Mouse (Mus musculus) spleen, adult 2 months (tissue): Measurements from ENCODE around the gene Lgi4. TPM values are rescaled to one million over a fixed set of nuclear protein-coding genes. Genes with fewer than 3 reads are reported as not detected.
A peak's percentile ranks its signal among the peaks of the same experiment; 100 is the strongest.

Experiments used
- DNase-seq, 2 experiments: peaks; one replicate each; pipeline versions ENCODE4 v3.0.0 to v3.0.0-alpha.2; 2012 to 2021; ENCODE audit warnings: low spot score in 2 of 2, low read depth in 1 of 2
- H3K27ac ChIP-seq: fragments of 200-500 bp; 2 replicates; pipeline ENCODE4 v1.5.1; 2012; ENCODE audit warnings: low read length, inconsistent platforms; ENCODE audit not compliant: insufficient read depth
- H3K27me3 ChIP-seq: fragments of 200-500 bp; 2 replicates; pipeline ENCODE4 v1.6.1; 2012; ENCODE audit warnings: mild to moderate bottlenecking, moderate library complexity, low read length, inconsistent platforms; ENCODE audit not compliant: control insufficient read depth, insufficient read depth
- H3K36me3 ChIP-seq: fragments of 200-500 bp; 2 replicates; pipeline ENCODE4 v1.6.1; 2012; ENCODE audit warnings: mild to moderate bottlenecking, low read length, inconsistent platforms; ENCODE audit not compliant: control insufficient read depth, insufficient read depth
- H3K4me1 ChIP-seq: fragments of 200-500 bp; 2 replicates; pipeline ENCODE4 v1.6.1; 2011; ENCODE audit warnings: inconsistent platforms; ENCODE audit not compliant: control insufficient read depth, insufficient read depth, insufficient read length
- H3K4me3 ChIP-seq: fragments of 200-500 bp; 2 replicates; pipeline ENCODE4 v1.5.1; 2011; ENCODE audit warnings: mild to moderate bottlenecking, inconsistent platforms; ENCODE audit not compliant: insufficient read depth, insufficient read length; ENCODE audit errors: extremely low read depth
- CTCF ChIP-seq: fragments of 200-500 bp; IDR thresholded peaks from 2 replicates; pipeline ENCODE4 v1.5.1; 2011; ENCODE audit warnings: mild to moderate bottlenecking, inconsistent platforms; ENCODE audit not compliant: insufficient read depth, insufficient read length, insufficient replicate concordance; ENCODE audit errors: extremely low read depth
- POLR2A ChIP-seq: fragments of 200-500 bp; IDR thresholded peaks from 2 replicates; pipeline ENCODE4 v1.6.1; 2011; ENCODE audit warnings: low read depth, low read length, inconsistent platforms
- WGBS: fragments of 180-500 bp; shearing (Covaris S2); methylation state at CpG from one replicate; pipeline ENCODE4 v1.1.7; 2018; 5-methylcytosine and 5-hydroxymethylcytosine counted together
- polyA plus RNA-seq: library from polyadenylated mRNA; depleted of rRNA; stranded (reverse); fragments of >200 nt; gene quantifications from 2 replicates; pipeline ENCODE4 v1.2.3, GENCODE M21; 2012; rRNA removed

Gene Lgi4
- 0.92 and 1.0 TPM in 2 replicates for polyA plus RNA-seq

- H3K27me3 ChIP-seq = no peaks in the 10 kb centered on the region
- no peak within 1 kb of the TSS for H3K4me3 ChIP-seq
- WGBS = 6% methylated on average over 2 of the region's 2 CpGs
- no peaks in the 10 kb centered on the region for H3K36me3 ChIP-seq
- DNase-seq = peak in 1 of 2 experiments; percentile 70
- peaks cover 2% of the 10 kb centered on the region; the same call in 1 of the 2 replicates for H3K4me1 ChIP-seq
- no peak within 1 kb of the TSS for H3K27ac ChIP-seq
- TF ChIP-seq POLR2A (no peak), CTCF (peak; percentile 98)
These were observed at the start of gene Lgi4 for GRCm38 (mm10) chr7:31059108-31059507. Gene Lgi4, plus strand, starts transcription at chr7:31059342.

GRCm38 (mm10) chr7:31012971-31013370, 46.2 kb upstream of the Lgi4 start:
- Histone ChIP-seq H3K27ac (no peak overlapping the region), H3K27me3 (no peaks in the 10 kb centered on the region), H3K36me3 (no peaks in the 10 kb centered on the region), H3K4me1 (peaks cover 7% of the 10 kb centered on the region; the same call in 1 of the 2 replicates), H3K4me3 (no peak overlapping the region)
- TF ChIP-seq CTCF (no peak), POLR2A (no peak)
- no peak for DNase-seq
- 92% methylated on average over 5 of the region's 5 CpGs for WGBS

GRCm38 (mm10) chr7:31017104-31017901, 41.8 kb upstream of the Lgi4 start:
- DNase-seq = no peak
- 42% methylated on average over 10 of the region's 10 CpGs for WGBS
- H3K4me3 ChIP-seq = no peak overlapping the region
- peaks cover 6% of the 10 kb centered on the region; the same call in 1 of the 2 replicates for H3K4me1 ChIP-seq
- TF ChIP-seq POLR2A (no peak), CTCF (no peak)
- no peaks in the 10 kb centered on the region for H3K36me3 ChIP-seq
- H3K27ac ChIP-seq = no peak overlapping the region
- no peaks in the 10 kb centered on the region for H3K27me3 ChIP-seq

- TF ChIP-seq CTCF = no peak
- no peak for TF ChIP-seq POLR2A
- Histone ChIP-seq H3K27ac (no peak overlapping the region), H3K27me3 (no peaks in the 10 kb centered on the region), H3K4me3 (no peak overlapping the region), H3K4me1 (peaks cover 4% of the 10 kb centered on the region; the same call in 1 of the 2 replicates), H3K36me3 (no peaks in the 10 kb centered on the region)
- no peak for DNase-seq
- 72% methylated on average over 8 of the region's 8 CpGs for WGBS
These were observed 30.5 kb upstream of the Lgi4 start for GRCm38 (mm10) chr7:31028609-31029008.

GRCm38 (mm10) chr7:31030717-31031116, 28.4 kb upstream of the Lgi4 start:
- 86% methylated on average over 2 of the region's 2 CpGs for WGBS
- TF ChIP-seq POLR2A (no peak), CTCF (no peak)
- Histone ChIP-seq H3K27me3 (no peaks in the 10 kb centered on the region), H3K4me1 (peaks cover 19% of the 10 kb centered on the region; the same call in 1 of the 2 replicates), H3K4me3 (no peak overlapping the region), H3K36me3 (no peaks in the 10 kb centered on the region), H3K27ac (no peak overlapping the region)
- no peak for DNase-seq

- peaks cover 19% of the 10 kb centered on the region; the same call in 1 of the 2 replicates for H3K4me1 ChIP-seq
- peak overlapping the region; percentile 19; the same call in 1 of the 2 replicates for H3K27ac ChIP-seq
- no peak for DNase-seq
- no peak overlapping the region for H3K4me3 ChIP-seq
- WGBS = 61% methylated on average over 7 of the region's 7 CpGs
- H3K36me3 ChIP-seq = peaks cover 3% of the 10 kb centered on the region; the same call in 1 of the 2 replicates
- TF ChIP-seq POLR2A (no peak), CTCF (no peak)
- no peaks in the 10 kb centered on the region for H3K27me3 ChIP-seq
These were observed 27.4 kb upstream of the Lgi4 start for GRCm38 (mm10) chr7:31031731-31032130.
